Mouse (Mus musculus): ENCODE measurements around the gene Nnat.

Nnat gene

GRCm38 (mm10) chr2:157607542-157608236 lies 47.8 kb downstream of the Nnat start:
- DNase-seq = no peak

GRCm38 (mm10) chr2:157611735-157612134 lies 51.9 kb downstream of the Nnat start:
- DNase-seq = no peak
